Mouse (Mus musculus) cerebellum, postnatal 14 days (tissue): ENCODE data around the gene Ticam1.

ENCODE experiments used
- DNase-seq, 2 experiments: peaks; one replicate each; pipeline ENCODE4 v3.0.0; 2021; ENCODE audit warnings: mixed read lengths in 2 of 2

The Ticam1 gene

GRCm38 (mm10) chr17:56290388-56291170 is 14.0 kb upstream of the Ticam1 start:
- DNase-seq = peak; percentile 45 to 63

GRCm38 (mm10) chr17:56289371-56290331 is 13.1 kb upstream of the Ticam1 start:
- DNase-seq = no peak

GRCm38 (mm10) chr17:56288866-56289265 is 12.3 kb upstream of the Ticam1 start:
- no peak for DNase-seq

GRCm38 (mm10) chr17:56287830-56288229 is 11.2 kb upstream of the Ticam1 start:
- DNase-seq = no peak

DNA sequence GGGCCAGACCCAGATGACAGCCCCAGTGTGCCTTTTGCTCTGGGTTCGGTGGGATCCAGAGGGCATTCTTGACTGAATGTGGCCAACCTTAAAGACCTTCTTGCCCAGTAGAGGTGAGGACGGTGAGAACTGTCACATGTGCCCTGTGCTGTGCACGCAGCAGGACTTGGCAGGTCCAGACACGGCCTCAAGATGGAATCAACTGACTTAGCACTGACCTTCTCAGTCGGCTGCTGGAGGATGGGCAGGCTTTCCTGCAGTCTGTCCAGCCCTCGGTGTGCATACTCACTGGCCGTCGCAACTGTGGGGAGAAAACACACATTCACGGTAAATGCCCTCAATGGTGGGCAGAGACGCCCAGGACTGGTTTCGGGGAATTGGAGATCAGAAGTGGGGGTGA is 9.4 kb upstream of the Ticam1 start:
- no peak for DNase-seq

- DNase-seq = no peak
These were observed 6.7 kb upstream of the Ticam1 start for GRCm38 (mm10) chr17:56283316-56283715.

GRCm38 (mm10) chr17:56282802-56283201 is 6.2 kb upstream of the Ticam1 start:
- no peak for DNase-seq

GRCm38 (mm10) chr17:56281193-56281592 is 4.6 kb upstream of the Ticam1 start:
- no peak for DNase-seq

GRCm38 (mm10) chr17:56279481-56280155 is 3.0 kb upstream of the Ticam1 start:
- no peak for DNase-seq

DNA sequence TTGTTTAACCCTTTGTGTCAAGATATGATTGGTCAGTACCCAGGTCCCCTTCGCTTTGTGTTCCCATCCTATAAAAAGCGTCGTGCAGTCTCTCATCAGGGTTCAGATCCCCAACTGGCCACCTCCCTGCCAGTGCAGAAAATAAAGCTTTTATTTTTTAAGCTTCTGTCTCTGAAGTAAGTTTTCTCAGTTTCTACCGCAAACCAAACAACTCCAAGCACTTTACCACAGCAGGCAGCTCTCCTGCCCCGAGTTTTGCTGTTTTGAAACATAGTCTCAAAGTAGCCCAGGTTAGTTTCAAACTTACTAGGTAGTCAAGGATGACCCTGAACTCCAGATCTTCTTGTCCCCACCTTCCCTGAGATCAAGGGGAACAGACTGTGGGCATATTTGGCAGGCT is 1.8 kb upstream of the Ticam1 start:
- no peak for DNase-seq

- DNase-seq = no peak
These were observed 944 bp upstream of the Ticam1 start for GRCm38 (mm10) chr17:56277567-56277893.

GRCm38 (mm10) chr17:56275842-56276480 is 625 bp downstream of the Ticam1 start:
- DNase-seq = no peak

GRCm38 (mm10) chr17:56273986-56274385 is 2.6 kb downstream of the Ticam1 start:
- DNase-seq = no peak

- DNase-seq = no peak
These were observed 3.1 kb downstream of the Ticam1 start for GRCm38 (mm10) chr17:56273482-56273881.

DNA sequence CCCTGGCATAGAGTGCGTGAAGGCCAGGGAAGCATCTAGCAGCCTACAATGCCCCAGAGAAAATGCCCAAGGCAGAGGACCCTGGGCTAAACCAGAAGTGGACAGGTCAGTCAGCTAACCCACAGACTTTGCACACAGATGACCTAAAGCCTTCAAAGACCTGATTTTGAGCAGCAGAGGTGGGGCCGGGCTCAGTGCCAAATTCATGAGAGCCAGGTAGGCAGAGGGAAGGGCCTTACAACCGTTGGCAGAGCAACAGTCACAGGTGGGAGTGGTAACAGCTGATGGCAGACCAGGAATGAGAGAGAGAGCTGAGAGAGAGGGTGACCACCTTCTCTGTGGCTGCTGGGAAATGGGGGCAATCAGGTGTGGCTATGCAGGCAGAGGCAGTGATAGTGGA is 3.9 kb downstream of the Ticam1 start:
- DNase-seq = no peak

GRCm38 (mm10) chr17:56271609-56272253 is 4.9 kb downstream of the Ticam1 start:
- DNase-seq = no peak

GRCm38 (mm10) chr17:56269741-56270140 is 6.8 kb downstream of the Ticam1 start:
- no peak for DNase-seq

DNA sequence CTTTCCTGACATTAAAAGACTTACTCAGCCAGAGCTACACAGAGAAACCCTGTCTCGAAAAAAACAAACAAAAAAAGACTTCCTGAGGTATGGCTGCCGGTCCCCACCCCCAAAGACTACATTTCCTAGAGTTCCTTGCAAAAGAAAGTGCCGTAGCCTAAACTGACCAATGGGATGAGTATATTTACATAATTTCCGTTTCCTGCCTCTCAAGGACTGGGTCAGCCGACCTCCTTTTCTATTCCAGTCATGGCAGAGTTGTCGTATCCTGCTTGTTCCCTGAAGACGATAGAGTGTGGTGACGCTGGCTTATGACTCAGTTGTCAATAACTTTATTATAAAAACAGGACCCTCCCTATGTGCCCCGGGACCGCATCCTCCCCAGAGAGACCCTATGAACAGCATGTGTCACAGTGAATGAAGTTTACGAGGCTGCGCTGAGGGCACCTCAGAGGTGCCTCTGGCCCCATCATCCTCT is 7.4 kb downstream of the Ticam1 start:
- DNase-seq = peak; percentile 70 to 77

- DNase-seq = no peak
These were observed 10.3 kb downstream of the Ticam1 start for GRCm38 (mm10) chr17:56266271-56266670.

- DNase-seq = no peak
These were observed 10.7 kb downstream of the Ticam1 start for GRCm38 (mm10) chr17:56265869-56266268.

DNA sequence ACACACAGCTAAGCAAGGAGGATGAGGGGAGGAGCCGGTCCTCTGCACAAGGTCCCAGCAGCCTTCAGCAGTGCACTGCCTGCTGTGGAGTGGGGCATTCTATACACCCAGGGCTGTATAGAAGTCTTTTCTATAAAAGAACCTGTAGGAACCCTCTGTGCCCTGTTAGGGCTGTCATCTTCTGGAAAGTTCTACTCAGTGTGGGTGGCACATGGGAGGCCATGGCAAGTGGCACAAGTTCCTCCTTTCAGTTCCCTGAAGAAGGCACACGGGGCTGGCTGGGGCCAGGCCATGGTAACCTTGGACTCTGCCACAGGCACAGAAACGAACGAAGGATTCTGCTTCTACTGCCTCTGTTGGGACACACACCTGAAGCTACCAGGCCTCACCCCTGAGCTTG is 11.6 kb downstream of the Ticam1 start:
- no peak for DNase-seq

DNA sequence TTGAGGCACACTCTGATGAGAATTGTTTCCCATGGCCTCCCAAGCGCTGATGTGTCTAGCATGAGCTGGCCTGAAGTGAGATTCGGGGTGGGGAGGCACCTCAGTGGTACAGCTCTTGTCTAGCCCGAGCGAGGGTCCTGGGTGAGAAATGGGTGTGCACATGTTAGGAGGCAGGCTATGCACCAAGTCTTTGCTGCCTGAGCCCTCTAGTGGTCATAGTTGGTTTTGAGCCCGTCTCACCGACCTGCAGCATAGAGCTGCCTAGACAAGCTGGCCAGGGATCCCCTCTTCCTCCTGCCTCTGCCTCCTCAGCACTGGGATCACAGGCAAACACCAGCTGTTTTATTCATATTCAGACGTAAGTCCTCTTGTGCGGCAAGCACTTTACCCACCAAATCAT is 12.6 kb downstream of the Ticam1 start:
- peak; percentile 90 for DNase-seq
